Mouse (Mus musculus) ZHBTc4 (cell line): ENCODE measurements around the gene Mon2.

ENCODE experiments used
- DNase-seq: peaks from one replicate; pipeline ENCODE4 v3.0.0-alpha.2; 2011; ENCODE audit warnings: low read depth, low spot score

The Mon2 gene

DNA sequence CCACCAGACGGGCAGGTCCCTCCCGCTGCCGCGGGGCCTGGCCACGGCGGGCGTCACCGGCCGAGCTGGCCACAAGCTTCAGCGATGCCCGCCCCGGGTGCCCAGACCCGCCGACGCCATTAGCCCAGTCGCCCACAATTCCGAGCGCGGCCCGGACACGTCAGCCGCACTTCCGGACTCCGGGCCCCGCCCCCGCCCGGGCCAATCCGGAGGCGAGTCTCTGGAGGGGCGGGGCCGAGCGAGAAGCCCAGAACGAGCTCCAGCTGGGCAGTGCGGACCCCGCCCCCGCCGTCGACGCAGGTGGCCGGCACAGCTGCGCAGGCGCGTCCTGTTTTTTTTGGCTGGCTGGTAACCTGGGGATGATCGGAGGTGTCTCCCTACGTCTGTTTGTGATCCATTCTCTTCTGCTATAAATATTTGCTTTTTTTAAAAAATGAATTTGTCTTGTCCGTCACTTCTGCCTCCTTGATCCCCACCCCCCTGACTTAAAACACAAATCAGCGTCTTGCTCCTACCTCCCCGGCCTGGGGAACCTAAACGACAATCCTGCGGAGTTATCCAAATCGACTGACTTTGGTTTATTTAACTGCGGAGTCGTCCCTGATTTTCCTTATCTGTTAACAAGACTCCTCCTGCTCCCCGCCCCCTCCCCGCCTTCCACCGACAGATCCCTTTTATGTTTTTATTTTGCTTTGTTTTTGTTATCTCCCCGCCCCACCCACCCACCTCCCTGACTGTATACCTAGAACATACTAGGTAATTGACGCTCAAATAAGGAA lies at the start of gene Mon2:
TSS of gene Mon2 (minus strand) at position 261 of the 779 bp plus-strand sequence.
- DNase-seq = peak; percentile 98

DNA sequence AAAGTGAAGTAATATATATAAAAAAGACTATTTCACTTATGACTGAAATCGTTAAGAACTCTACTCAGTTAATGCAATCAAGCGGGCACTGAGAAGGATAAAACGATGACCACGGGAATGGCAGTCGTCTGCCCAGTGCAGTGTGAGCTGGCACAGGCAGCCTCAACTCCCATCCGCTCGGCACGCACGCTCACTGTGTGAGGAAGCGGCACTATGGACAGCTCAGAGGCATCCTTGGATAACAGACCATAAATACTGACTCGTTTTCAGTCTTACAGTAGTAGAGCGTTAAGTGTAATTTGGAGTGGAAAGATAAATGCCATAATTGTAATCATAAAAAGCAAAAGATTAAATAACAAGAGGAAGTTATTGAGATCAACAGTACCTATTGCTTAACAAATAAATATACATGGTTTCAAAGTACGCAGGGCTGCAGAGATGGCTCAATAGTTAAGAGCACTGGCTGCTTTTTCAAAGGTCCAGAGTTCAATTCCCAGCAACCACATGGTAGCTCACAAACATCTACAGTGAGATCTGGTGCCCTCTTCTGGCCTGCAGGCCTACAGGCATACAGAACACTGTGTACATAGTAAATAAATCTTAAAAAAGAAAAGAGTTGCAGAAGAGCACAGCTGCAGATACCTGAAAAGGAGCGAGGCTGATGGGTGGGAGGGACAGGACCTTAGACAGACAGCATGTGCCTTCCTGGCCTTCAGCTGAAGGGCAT lies 44.5 kb upstream of the Mon2 start:
- peak; percentile 21 for DNase-seq

DNA sequence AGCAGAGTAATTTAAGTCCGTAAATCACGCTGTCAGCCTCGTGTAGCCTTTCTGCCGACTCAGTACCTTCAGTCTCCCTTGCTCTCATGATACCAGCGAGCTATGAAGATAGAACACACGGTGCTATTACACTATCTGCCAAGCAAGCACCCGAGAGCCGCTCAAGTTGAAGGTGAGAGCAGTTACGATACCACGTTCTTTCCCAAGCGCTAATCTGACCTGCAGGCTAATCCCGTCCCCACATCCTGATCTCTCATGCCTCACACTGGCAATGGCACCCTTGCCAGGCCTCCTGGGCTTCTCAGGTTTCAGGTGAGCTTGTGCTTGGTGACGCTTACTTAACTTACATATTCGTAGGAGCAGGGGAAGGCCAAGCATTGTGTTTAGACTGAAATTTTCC lies 40.6 kb upstream of the Mon2 start:
- no peak for DNase-seq

DNA sequence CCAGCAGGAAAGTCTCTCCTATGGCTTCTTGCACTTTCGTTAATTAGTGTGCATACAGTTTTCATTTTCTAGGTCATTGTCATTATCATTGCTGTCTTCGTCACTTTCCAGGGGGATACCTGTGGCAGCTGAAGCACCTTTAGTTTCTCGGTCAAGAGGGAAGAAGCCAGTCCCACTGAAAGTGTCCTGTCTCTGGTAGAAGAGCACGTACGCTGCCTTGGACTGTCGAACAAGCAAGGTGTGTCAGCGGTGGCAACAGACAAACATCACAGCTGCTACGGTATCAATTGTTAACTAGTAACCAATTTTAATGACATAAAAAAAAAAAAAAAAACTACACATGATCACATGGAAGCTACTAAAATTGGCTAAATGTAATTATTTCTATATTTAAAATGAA lies 37.2 kb upstream of the Mon2 start:
- no peak for DNase-seq

DNA sequence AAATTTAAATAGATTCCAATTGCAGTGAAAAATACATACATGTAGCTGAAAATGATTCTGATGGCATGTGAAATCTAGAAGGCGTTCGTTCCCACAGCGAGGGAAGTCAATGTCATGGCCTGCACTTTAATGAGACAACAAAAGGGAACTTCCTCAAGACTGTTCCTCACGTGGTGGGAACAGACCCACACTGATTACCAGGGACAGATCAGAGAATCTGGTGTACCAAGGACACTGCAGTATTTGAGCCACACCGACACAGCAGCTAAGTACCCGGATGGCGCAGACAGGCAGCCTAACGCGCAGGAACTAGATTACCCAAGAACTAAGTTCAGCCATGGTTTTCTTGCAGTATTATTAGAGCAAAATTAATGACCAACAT lies 36.5 kb upstream of the Mon2 start:
- DNase-seq = no peak

DNA sequence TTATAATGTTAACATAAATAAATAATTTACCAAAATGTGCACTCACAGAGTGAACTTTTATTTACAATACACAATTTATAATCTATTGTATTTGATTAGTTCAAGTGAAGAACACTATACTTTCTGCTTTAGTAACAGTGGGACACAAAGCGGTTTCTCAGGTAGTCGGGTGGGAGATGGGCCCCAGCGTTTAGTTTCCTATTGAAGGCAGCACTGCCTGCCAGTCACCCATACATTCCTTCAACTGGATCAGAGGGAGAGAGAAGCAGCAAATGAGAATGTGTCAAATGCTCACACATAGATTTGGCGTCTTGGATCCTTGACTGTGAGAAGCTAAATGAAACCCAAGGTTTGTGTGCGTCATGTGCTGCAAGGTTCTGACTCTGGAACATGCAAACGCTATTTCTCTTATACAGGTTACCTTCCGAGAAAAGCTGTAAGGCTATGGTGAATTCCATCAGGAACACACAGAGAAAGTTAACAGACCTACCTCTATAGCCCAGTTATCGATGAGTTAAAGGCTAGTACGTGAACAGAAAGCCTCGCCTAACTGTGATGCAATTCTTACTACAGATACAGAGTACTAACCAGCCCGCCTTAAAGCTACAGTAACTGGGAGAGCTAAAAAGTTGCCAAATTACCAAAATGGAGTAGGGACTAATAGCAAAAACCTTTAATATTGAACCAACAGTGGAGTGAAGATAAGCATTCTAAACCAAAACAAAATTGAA lies 35.9 kb upstream of the Mon2 start:
- no peak for DNase-seq

DNA sequence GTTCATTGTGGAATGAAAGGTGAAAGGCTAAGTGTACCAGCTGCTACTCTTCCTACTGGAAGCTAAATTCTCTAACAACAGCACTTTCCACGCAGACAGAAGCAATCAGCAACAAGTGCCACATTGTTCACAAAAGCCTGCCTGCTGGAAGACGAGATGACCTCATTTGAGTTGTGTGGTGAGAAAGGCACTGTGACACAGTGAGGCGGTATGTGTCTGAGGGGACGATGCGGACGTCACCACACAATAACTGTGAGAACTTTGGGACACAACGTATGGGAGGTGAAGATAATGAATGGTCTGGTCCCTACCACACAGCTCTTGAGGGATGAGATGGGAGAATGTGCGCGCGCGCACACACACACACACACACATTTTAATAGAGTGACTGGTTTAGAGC lies 34.2 kb upstream of the Mon2 start:
- no peak for DNase-seq

DNA sequence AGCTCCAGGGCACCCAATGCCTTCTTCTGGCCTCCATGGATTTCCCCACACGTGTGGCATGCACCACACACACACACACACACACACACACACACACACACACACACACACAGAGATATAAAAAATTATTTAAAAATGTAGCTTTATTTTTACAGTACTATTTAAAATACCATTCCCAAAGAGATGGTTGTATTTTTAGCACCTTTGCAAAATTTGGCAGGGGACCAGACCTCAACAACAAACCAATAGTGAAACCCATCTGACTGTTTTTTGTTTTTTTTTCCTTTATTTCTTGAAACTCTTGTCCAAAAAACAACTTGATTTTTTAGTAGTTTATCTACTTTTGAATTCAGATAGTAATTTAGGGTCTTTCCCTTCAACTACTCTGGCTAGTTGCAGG lies 32.2 kb upstream of the Mon2 start:
- no peak for DNase-seq

DNA sequence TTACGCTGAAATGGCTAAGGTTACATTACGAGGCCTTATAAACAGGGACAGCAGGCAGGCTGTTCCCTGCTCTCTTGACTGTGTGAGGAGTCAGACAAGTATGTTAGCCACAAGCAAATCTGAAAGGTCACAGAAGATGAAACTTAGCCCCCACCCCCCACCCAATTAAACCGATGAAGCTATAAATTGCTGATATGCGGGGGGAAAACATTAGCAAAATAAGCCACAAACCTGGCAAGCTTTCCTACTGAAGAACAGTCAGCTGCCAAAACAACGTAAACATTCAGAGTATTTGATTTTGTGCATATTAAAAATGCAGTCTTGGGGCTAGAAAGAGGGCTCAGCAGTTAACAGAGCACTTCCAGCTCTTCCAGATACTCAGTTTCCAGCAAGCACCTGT lies 31.8 kb upstream of the Mon2 start:
- no peak for DNase-seq

DNA sequence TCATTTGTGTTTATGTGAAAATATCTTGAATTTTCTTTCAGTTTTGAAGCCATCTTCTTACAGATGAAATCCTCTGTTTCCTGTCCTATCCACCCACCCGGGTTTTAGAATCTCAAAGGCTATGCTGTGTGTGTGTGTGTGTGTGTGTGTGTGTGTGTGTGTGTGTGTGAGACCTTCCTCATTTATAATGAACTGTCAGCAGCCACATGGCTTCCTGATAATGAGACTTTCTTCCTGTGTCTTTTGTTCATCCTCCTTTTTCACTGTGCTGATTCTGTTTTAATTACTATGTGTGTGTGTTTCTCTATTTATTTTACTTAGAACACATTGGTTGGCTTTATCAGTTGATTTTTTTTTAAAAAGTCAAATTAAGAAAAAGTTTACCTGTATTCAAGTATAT lies 25.0 kb upstream of the Mon2 start:
- no peak for DNase-seq

DNA sequence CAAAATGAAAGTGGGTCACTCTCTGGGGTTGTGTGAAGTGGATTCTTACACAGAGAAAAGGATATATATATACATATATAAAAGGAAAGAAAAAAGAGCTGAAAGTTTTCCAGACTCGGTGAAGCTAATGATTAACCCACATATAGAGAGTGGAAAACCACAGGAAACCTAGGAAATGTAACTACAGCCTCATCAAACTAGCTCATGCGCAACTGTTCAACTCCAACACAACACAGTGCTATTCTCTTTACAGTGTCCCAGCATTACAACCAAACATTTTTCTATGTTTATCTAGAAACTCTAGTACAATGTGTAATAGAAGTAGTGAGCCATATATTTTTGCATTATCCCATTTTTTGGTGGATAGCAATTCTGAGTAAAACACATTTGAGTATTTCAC lies 24.3 kb upstream of the Mon2 start:
- no peak for DNase-seq

DNA sequence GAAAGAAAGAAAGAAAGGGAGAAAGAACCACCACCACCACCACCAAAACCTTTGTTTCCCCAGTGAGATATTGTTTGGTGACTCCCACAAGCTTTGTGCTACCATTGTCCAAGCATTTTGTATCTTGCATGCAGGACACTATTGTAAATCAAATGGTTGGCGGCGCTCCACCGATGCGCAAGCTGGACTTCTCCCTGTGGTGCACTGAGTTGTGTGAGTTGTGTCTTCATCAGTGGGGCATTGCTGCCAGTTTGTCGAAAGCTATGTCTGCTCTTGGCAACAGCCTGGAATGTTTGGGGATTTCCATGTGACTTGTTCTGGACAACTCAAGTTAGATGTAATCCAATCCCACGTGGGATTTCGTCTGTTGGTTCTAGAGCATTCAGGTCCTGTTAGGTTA lies 18.2 kb upstream of the Mon2 start:
- DNase-seq = no peak

DNA sequence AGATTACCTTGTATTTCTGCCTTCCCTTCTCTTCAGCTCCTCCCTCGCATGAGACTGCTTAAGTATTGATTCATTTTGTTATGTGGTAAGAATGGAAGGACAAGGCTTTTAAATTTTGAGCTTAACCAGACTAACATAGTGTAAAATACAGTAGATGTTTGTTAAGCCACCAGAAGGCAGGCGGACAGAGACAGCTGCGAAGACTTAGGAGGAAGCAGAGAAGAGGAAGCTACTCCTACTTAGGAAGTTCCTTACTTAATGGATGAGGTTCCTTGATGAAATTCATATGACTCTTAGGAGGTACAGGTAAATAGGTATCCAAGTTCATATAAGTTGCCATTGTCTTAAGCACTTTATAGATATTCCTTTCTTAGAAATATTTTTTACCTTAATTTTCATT lies 16.3 kb upstream of the Mon2 start:
- DNase-seq = no peak

DNA sequence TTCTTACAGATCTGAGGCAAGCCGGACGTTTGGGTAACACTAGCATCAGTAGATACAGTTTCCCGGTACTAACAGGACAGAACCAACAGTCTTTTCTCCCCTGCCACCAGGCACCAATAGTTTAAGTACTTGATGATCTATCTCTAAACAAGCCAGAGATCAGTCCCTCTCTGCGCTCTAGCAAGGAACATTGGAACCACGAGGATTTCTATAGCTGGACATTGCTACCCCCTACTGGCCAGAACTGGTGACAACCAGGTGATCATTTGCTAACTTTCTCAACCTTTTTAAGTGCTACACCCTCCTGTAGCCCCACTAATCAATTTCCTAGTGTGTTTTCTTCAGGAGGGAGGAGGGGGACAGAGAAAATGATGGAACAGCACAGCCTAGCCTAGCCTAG lies 15.4 kb upstream of the Mon2 start:
- peak; percentile 78 for DNase-seq

DNA sequence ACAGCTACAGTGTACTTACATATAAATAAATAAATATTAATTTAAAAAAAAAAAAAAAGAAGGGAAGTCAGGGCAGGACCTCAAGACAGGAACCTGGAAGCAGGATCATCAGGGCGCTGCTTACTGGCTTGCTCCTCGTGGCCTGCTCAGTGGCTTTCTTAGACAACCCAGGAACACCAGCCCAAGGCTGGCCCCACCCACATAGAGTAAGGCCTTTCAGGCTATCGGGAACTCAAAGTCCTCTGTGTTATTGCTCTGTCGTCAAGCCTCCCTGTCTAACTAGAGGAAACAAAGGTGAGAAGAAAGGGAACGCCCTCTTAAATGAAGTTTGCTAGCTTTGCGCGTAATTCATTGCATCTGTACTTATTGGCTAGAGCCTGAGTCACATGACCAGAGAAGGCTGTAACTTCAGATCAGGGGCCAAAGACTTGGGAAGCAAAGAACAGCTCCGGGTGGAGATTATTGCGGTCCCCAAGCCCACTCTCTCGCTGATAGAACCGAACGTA lies 13.2 kb upstream of the Mon2 start:
- DNase-seq = peak; percentile 44

DNA sequence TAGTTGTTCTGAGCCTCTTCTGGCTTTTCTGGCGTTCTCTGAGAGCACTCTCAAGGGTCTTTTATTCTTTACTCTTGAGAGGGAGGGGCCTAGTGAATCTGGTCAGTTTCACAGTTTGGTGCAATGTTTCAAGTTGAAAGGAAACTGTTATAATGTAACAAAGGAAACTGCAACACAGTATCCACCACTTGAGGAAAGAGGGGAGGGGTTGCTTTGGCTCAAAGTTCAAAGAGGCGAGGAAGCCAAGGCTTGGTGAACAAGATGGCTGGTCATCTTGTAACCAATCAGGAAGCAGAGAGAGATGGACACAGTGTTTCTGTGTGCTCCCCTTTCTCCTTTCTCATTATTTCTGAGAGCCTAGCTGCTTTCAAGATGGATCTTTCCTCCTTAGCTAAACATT lies 10.5 kb upstream of the Mon2 start:
- DNase-seq = no peak

DNA sequence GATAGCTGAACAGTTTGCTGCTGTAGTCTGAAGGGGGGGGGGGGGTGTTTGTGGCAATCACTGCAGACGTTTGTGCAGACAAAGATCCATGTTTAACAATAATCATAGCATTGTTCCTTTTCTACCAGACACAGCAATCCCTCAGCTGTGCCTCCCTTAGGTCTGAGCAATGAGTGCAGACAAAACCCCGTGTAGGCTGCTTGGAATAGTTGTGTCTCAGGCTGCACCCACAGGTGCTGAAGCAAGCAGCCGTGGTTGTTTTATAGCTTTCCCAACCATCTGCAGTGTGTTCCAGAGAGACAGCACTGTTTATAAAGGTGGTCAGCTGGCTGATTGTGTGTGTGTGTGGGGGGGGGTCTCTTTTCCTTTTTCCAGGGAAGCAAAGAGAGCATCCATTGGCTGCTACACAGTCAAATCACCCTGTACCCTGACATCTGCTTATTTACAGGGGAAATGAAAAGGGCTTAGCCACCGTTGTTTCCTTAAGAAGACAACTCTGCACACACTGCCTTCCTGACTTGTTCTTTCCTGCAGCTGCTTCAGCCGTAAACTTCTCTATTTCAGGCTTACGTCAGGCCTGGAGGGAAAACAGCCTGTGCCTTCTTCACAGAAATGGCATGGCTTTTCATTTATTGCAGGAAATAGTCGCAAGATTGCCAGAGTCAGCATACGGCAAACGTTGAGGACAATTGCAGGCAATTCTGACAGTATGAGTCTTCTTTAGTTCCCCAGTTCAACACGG lies 8.8 kb upstream of the Mon2 start:
- DNase-seq = no peak

DNA sequence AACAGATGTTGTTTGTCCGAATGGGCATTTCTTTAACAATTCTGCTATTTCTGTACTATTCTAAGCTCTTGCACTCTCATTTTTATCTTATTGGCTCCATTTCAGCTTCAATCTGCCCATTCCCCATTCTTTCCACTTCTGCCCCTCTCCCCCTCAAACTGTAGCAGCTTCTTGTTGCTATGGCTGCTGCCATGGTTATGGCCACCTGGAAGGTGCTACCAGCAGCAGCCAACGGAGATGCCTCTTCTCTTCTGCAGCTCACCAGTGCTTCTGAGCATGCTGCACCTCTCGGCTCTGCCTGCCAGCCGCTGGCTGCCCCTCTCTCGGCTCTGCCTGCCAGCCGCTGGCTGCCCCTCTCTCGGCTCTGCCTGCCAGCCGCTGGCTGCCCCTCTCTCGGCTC lies 8.0 kb upstream of the Mon2 start:
- no peak for DNase-seq

DNA sequence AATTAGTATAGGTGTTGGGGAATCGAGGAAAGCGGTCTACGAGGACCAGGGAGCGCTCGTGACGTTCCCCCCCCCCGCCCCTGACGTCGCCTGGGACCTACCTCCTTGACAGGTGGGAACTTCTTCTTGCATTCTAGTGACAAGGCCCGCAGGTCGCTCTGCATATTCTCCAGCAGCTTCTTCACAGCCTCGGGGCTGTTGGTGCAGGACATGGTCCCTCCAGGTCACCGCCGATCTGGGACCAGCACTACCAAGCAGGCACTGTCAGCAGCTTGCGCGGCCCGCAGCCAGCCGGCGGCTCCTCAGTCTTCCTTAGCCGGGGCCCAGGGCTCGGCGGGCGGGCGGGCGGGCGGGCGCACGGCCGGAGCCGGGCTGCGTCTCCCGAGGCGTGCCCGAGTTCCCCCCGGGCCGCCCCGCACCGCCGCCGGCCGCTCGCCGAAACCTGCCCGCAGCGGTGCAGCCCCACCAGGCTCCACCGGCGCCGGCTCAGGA lies 508 bp downstream of the Mon2 start:
- peak; percentile 66 for DNase-seq

DNA sequence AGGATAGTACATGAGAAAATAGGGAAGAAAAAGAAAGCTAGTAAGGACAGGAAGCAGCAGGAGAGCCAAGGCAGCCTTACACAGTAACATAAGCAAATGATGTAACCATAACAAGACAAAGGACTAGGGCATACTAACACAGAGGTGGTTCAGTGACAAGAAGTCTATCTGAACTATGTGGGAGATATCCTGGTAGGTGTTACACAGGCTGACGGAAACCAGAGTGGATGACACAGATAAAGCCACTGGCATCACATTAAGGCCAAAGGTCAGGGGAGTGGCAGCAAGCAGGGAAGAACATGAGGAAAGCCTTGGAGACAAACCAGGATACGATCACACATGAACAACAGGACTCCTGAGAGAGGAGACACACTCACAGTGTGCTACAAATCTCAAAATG lies 4.3 kb downstream of the Mon2 start:
- no peak for DNase-seq

DNA sequence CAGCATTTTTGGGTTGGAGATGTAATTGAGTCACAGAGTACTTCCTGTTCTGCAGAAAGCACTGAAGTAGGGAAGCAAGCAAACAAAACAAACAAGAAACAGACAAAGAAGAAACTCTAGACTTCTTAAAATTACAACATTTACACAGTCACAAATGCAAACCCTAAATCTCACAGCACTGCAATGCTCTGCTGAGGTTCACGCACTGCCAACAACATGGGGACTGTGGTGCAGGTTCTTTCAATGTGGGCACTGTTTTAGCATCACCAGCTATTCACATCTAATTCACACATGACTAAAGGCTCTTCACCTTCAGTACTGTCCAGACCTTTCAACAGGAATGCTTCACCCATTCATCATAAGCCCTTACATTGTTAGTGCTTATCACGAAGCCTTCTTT lies 13.3 kb downstream of the Mon2 start:
- no peak for DNase-seq

DNA sequence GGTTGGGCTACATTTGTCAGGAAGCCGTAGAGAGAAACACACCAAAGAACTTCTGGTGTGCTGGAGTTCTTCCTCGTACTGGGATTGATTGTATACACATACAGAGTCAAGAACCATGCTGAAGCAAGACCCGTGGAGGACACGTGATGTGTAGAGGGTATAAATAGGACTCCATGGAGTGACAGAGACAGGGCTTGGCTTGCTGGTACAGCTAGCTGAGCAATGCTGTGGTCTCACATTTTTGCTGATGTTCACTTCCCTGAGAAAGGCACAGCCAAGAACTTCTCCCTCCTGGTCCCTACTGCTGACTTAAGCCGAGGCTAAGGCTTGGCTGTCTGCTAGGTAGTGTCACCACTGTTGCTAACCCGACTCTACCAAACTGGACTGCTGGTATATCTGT lies 15.5 kb downstream of the Mon2 start:
- DNase-seq = no peak
